Mouse (Mus musculus) adrenal gland, adult 18-20 months (tissue): ENCODE measurements around the gene Gm10128. TPM values are rescaled to one million over a fixed set of nuclear protein-coding genes. Genes with fewer than 3 reads are reported as not detected.
A peak's percentile ranks its signal among the peaks of the same experiment; 100 is the strongest.
"Not testable (repeated sequence)": the region's sequence is repeated elsewhere in the genome, so short reads cannot be mapped to it uniquely, and the experiment has no call there.

Experiments used
- DNase-seq, 2 experiments: peaks; one replicate each; pipeline ENCODE4 v3.0.0; 2021 to 2022; ENCODE audit warnings: low spot score in 2 of 2
- long read RNA-seq, 2 experiments: library from polyadenylated mRNA; stranded (forward); transcript quantifications; one replicate each; pipeline ENCODE4 v2.0.0; 2021
- total RNA-seq, 2 experiments: library from RNA; stranded (reverse); gene quantifications; 1 replicate in 1 of 2; 2 replicates in 1 of 2; pipeline ENCODE4 v1.2.3; 2021

Gene Gm10128
- not detected for total RNA-seq
- long read RNA-seq, experiment 1 = 0 reads
- long read RNA-seq, experiment 2 = 0 reads

- DNase-seq = not testable (repeated sequence)
These were observed at the start of gene Gm10128 for GRCm38 (mm10) chr14:7643872-7644271. Gene Gm10128, minus strand, starts transcription at chr14:7643972.

DNA sequence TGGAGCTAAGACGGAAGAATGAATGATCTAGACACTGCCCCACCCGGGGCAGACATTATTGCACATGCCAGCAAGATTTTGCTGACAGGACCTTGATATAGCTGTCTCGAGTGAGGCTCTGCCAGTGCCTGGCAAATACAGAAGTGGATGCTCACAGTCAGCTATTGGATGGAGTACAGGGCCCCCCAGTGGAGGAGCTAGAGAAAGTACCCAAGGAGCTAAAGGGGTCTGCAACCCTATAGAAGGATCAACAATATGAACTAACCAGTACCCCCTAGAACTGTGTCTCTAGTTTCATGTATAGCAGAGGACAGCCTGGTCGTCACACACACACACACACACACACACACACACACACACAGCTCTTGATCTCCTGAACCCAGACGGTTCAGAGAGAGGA is 37.4 kb upstream of the Gm10128 start:
- DNase-seq = not testable (repeated sequence)

- DNase-seq = not testable (repeated sequence)
These were observed 18.7 kb upstream of the Gm10128 start for GRCm38 (mm10) chr14:7662491-7662890.

DNA sequence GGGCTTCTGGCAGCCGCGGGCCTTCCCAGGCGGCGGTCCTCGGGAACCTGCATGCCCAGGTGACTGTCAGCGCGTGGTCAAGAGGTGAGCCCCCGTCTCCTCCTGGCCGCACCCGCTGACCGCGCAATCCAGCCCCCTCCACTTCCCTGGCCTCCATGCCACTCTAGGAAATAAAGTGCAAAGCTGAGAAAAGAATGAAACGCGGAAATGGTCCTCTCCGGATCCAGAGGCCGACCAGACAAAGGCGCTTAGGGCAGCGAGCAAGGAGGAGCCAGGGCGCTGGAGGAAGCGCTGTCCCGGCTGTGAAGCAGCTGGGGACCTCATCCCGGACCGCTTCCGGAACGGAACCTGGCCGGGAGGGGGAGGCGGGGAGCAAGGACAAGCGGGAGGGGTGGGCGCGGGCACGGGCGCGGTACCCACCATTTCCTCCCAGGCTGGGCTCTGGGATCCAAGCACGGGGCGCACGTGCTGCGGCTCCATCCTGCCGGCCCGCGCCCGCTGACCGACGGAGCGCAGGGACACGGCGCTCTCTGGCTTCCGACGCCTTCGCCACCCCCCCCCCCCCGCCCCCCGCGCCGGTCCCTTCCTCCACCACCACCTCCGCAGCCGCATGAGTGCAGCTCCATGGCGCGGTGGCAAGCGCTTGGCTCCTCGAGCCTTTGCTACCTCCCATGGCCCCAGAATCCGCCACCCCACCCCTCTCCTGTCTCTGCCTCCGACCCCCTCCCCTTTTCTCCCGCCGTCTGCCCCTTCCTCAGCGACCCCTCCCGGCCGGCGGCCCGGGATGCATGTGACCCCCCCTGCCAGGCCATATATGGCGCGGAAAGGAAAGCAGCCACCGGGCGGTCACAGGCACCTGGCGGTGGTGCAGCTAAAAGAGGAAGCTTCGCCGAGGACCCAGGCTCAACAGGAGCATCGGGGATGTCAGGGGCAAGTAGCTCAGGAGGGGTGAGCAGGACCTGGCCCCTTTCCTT is 14.6 kb upstream of the Gm10128 start:
- peak in 1 of 2 experiments; percentile 18 for DNase-seq

DNA sequence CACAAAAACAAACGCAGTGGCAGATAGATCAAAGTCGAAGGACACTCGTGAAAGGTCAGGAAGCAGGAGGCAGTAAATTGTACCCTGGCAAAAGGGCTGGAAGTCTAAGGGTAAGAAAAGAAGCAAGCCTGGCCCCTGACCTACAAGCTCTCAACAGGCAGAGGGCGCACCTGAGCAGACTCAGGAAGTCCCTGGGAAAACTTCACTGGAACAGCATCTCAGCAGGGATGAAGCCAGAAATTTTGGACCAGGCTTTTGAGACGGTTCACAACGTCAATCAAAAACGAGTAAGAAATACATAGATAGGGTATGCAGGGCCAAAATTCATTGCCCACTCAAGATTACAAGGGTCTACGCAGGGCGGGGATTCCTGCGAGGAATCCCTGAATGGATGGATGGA is 13.7 kb upstream of the Gm10128 start:
- DNase-seq = not testable (repeated sequence)

- DNase-seq = not testable (repeated sequence)
These were observed 48.3 kb downstream of the Gm10128 start, which contains the start of gene Gm10338 for GRCm38 (mm10) chr14:7595492-7595891. Gene Gm10338, minus strand, starts transcription at chr14:7595592.

Other genes with a start within 250 kb of the Gm10128 start
- gene Gm3755, start 193.1 kb downstream of the Gm10128 start, total RNA-seq = not detected
- gene Gm3752, start 160.2 kb downstream of the Gm10128 start, total RNA-seq = not detected
- gene Gm3558, start 75.4 kb downstream of the Gm10128 start, total RNA-seq = under 1 TPM in 1 of 2 experiments, not detected in 1; 0.36 TPM
- gene Gm10338, start 48.4 kb downstream of the Gm10128 start, total RNA-seq = not detected
- gene Gm26661, start 147.6 kb upstream of the Gm10128 start, total RNA-seq = not detected
- 10 to 100 TPM; 56.1 to 56.8 TPM for gene Flnb, start 174.0 kb upstream of the Gm10128 start, total RNA-seq